Mouse (Mus musculus) olfactory bulb, adult 2 months (tissue): ENCODE measurements at regions not wholly inside any gene's neighbourhood (a gene's known extent, or its start where the extent isn't known, plus 50 kb on each side); places are given as distances from the start of the nearest gene placed in this dataset.

ENCODE experiments used
- CTCF ChIP-seq: fragments of 200-500 bp; IDR thresholded peaks from 2 replicates; pipeline ENCODE4 v1.5.1; 2012; ENCODE audit warnings: low read depth, mild to moderate bottlenecking, low read length, moderate library complexity; ENCODE audit not compliant: insufficient read depth
- POLR2A ChIP-seq: fragments of 200-500 bp; IDR thresholded peaks from 2 replicates; pipeline ENCODE4 v1.6.1; 2012; ENCODE audit warnings: mild to moderate bottlenecking, low read depth, low read length, moderate library complexity; ENCODE audit not compliant: insufficient read depth

GRCm38 (mm10) chr6:31087511-31087910 lies 128.6 kb upstream of the Klf14 start:
- no peak for TF ChIP-seq CTCF
- no peak for TF ChIP-seq POLR2A
